Mouse (Mus musculus) lung, embryonic 14.5 days (tissue): ENCODE results near the gene Hsd17b12. TPM values are rescaled to one million over a fixed set of nuclear protein-coding genes. Genes with fewer than 3 reads are reported as not detected.

Experiments used
- ATAC-seq: fragments of 200-750 bp; cut with Nextera tagmentation; 2 replicates; pipeline ENCODE4 v1.8.0; 2017; ENCODE audit warnings: mild to moderate bottlenecking, moderate TSS enrichment, moderate library complexity; ENCODE audit not compliant: insufficient read depth
- DNase-seq: peaks from one replicate; pipeline ENCODE4 v3.0.0-alpha.2; 2015
- H3K27ac ChIP-seq: fragments of 300-500 bp; sonication (generic); 2 replicates; pipeline ENCODE4 v1.5.1; 2014; ENCODE audit warnings: low read depth, mild to moderate bottlenecking, moderate library complexity
- H3K27me3 ChIP-seq: fragments of 300-500 bp; sonication (generic); 2 replicates; pipeline ENCODE4 v1.6.1; 2014; ENCODE audit warnings: low read length, control low read depth; ENCODE audit not compliant: insufficient read depth
- H3K36me3 ChIP-seq: fragments of 300-500 bp; sonication (generic); 2 replicates; pipeline ENCODE4 v1.6.1; 2014; ENCODE audit warnings: control low read depth; ENCODE audit not compliant: insufficient read depth
- H3K4me1 ChIP-seq: fragments of 300-500 bp; sonication (generic); 2 replicates; pipeline ENCODE4 v1.6.1; 2014; ENCODE audit warnings: antibody characterized with exemption, control low read depth; ENCODE audit not compliant: insufficient read depth
- H3K4me2 ChIP-seq: fragments of 300-500 bp; sonication (generic); 2 replicates; pipeline ENCODE4 v1.6.1; 2014; ENCODE audit warnings: mild to moderate bottlenecking
- H3K4me3 ChIP-seq: fragments of 300-500 bp; sonication (generic); 2 replicates; pipeline ENCODE4 v1.5.1; 2014; ENCODE audit warnings: low read depth, low read length
- H3K9ac ChIP-seq: fragments of 300-500 bp; sonication (generic); 2 replicates; pipeline ENCODE4 v1.6.1; 2014
- H3K9me3 ChIP-seq: fragments of 300-500 bp; sonication (generic); 2 replicates; pipeline ENCODE4 v1.6.1; 2016; ENCODE audit warnings: low read depth, low read length, control low read depth
- CTCF ChIP-seq: IDR thresholded peaks from 2 replicates; pipeline ENCODE4 v1.5.1; 2016; ENCODE audit warnings: antibody characterized with exemption, low read depth
- WGBS: fragments of 180-500 bp; shearing (Covaris S2); extraction: QIAGEN DNeasy Blood & Tissue Kit; methylation state at CpG from one replicate; pipeline ENCODE4 v1.1.7; 2014; 5-methylcytosine and 5-hydroxymethylcytosine counted together
- polyA plus RNA-seq: library from polyadenylated mRNA; unstranded; fragments of >200 nt; fragmentation: Nextera tagmentation; extraction: Ambion mirVana; gene quantifications from 2 replicates; pipeline ENCODE4 v1.2.1, GENCODE M21; 2014

Gene Hsd17b12
- polyA plus RNA-seq, 1 experiment from 2014 or later = 127 TPM

GRCm38 (mm10) chr2:94176381-94176780 lies 18.6 kb upstream of the Hsd17b12 start:
- WGBS = 82% methylated on average over 3 of the region's 3 CpGs
- H3K27me3 ChIP-seq = no peaks in the 10 kb centered on the region
- H3K4me3 ChIP-seq = no peak overlapping the region
- H3K9ac ChIP-seq = no peak overlapping the region
- no peak overlapping the region for H3K27ac ChIP-seq
- H3K36me3 ChIP-seq = no peaks in the 10 kb centered on the region
- no peak overlapping the region for H3K4me2 ChIP-seq
- no peaks in the 10 kb centered on the region for H3K4me1 ChIP-seq
- DNase-seq (no peak), ATAC-seq (no peak)
- H3K9me3 ChIP-seq = no peaks in the 10 kb centered on the region
- TF ChIP-seq CTCF = no peak

GRCm38 (mm10) chr2:94173549-94173948 lies 15.8 kb upstream of the Hsd17b12 start:
- Histone ChIP-seq H3K4me3 (no peak overlapping the region), H3K4me2 (no peak overlapping the region), H3K27ac (no peak overlapping the region), H3K4me1 (no peaks in the 10 kb centered on the region), H3K9me3 (no peaks in the 10 kb centered on the region), H3K27me3 (no peaks in the 10 kb centered on the region), H3K36me3 (no peaks in the 10 kb centered on the region), H3K9ac (no peak overlapping the region)
- no peak for DNase-seq
- ATAC-seq = no peak
- WGBS = 89% methylated on average over 13 of the region's 13 CpGs
- no peak for TF ChIP-seq CTCF

GRCm38 (mm10) chr2:94163207-94163606 lies 5.4 kb upstream of the Hsd17b12 start:
- no peak for DNase-seq
- H3K4me2 ChIP-seq = no peak overlapping the region
- ATAC-seq = no peak
- H3K36me3 ChIP-seq = no peaks in the 10 kb centered on the region
- H3K4me3 ChIP-seq = no peak overlapping the region
- H3K9ac ChIP-seq = no peak overlapping the region
- TF ChIP-seq CTCF = no peak
- no peaks in the 10 kb centered on the region for H3K4me1 ChIP-seq
- no peak overlapping the region for H3K27ac ChIP-seq
- no peaks in the 10 kb centered on the region for H3K9me3 ChIP-seq
- no peaks in the 10 kb centered on the region for H3K27me3 ChIP-seq
- 53% methylated on average over 2 of the region's 2 CpGs for WGBS

GRCm38 (mm10) chr2:94162141-94162540 lies 4.4 kb upstream of the Hsd17b12 start:
- DNase-seq (no peak), ATAC-seq (no peak)
- Histone ChIP-seq H3K27me3 (no peaks in the 10 kb centered on the region), H3K4me3 (no peak overlapping the region), H3K4me2 (no peak overlapping the region), H3K4me1 (no peaks in the 10 kb centered on the region), H3K9me3 (no peaks in the 10 kb centered on the region), H3K36me3 (no peaks in the 10 kb centered on the region), H3K27ac (no peak overlapping the region), H3K9ac (no peak overlapping the region)
- TF ChIP-seq CTCF = no peak
- WGBS = 51% methylated on average over 6 of the region's 6 CpGs

- Histone ChIP-seq H3K36me3 (no peaks in the 10 kb centered on the region), H3K4me3 (peak overlapping the region; percentile 91)
These were observed 738 bp upstream of the Hsd17b12 start for GRCm38 (mm10) chr2:94158520-94158884.

GRCm38 (mm10) chr2:94157051-94157450 lies 713 bp downstream of the Hsd17b12 start:
- TF ChIP-seq CTCF = no peak
- ATAC-seq (no peak), DNase-seq (peak; percentile 26)
- Histone ChIP-seq H3K36me3 (no peaks in the 10 kb centered on the region), H3K4me1 (peaks cover 5% of the 10 kb centered on the region), H3K4me2 (peak overlapping the region; percentile 60), H3K27ac (peak overlapping the region; percentile 94), H3K27me3 (no peaks in the 10 kb centered on the region), H3K9me3 (no peaks in the 10 kb centered on the region), H3K9ac (peak overlapping the region; percentile 92), H3K4me3 (peak overlapping the region; percentile 91)
- WGBS = 2% methylated on average over 10 of the region's 10 CpGs

More at GRCm38 (mm10) chr2:94158520-94158884, 738 bp upstream of the Hsd17b12 start:
- no peak for DNase-seq
- Histone ChIP-seq H3K9ac (no peak overlapping the region), H3K9me3 (no peaks in the 10 kb centered on the region), H3K27ac (peak overlapping the region; percentile 83), H3K4me2 (peak overlapping the region; percentile 64), H3K27me3 (no peaks in the 10 kb centered on the region), H3K4me1 (no peaks in the 10 kb centered on the region; the same call in 1 of the 2 replicates)
- TF ChIP-seq CTCF = no peak
- 16% methylated on average over 4 of the region's 4 CpGs for WGBS
- ATAC-seq = no peak

GRCm38 (mm10) chr2:94145146-94145542 lies 12.6 kb downstream of the Hsd17b12 start:
- H3K9ac ChIP-seq = no peak overlapping the region
- no peak overlapping the region for H3K4me3 ChIP-seq
- ATAC-seq = no peak
- H3K27me3 ChIP-seq = no peaks in the 10 kb centered on the region
- H3K4me2 ChIP-seq = no peak overlapping the region
- H3K4me1 ChIP-seq = no peaks in the 10 kb centered on the region
- DNase-seq = no peak
- no peak overlapping the region for H3K27ac ChIP-seq
- no peaks in the 10 kb centered on the region for H3K36me3 ChIP-seq
- TF ChIP-seq CTCF = no peak
- no peaks in the 10 kb centered on the region for H3K9me3 ChIP-seq
- 58% methylated on average over 2 of the region's 2 CpGs for WGBS
